Mouse (Mus musculus): ENCODE results near the gene Kmt5b. TPM values are rescaled to one million over a fixed set of nuclear protein-coding genes. Genes with fewer than 3 reads are reported as not detected.
A peak's percentile ranks its signal among the peaks of the same experiment; 100 is the strongest.

Gene Kmt5b
- total RNA-seq, 2 experiments from 2014 or later, result 50.1 to 51.6 TPM

- DNase-seq (ENCODE audit: low spot score in 2 of 2), result peak; percentile 83 to 89
Measured at GRCm38 (mm10) chr19:3767781-3768696, 818 bp downstream of the Kmt5b start.

- DNase-seq (ENCODE audit: low spot score in 2 of 2), result peak; percentile 84 to 88
Measured at GRCm38 (mm10) chr19:3768697-3769383, 1.6 kb downstream of the Kmt5b start.

- DNase-seq (ENCODE audit: low spot score in 2 of 2), result no peak
Measured at GRCm38 (mm10) chr19:3769533-3769932, 2.3 kb downstream of the Kmt5b start.

GRCm38 (mm10) chr19:3774159-3774558 is 6.9 kb downstream of the Kmt5b start:
- no peak for DNase-seq (ENCODE audit: low spot score in 2 of 2)

- DNase-seq (ENCODE audit: low spot score in 2 of 2), result no peak
Measured at GRCm38 (mm10) chr19:3778713-3779112, 11.5 kb downstream of the Kmt5b start.

GRCm38 (mm10) chr19:3790077-3790476 is 22.9 kb downstream of the Kmt5b start:
- no peak for DNase-seq (ENCODE audit: low spot score in 2 of 2)

- no peak for DNase-seq (ENCODE audit: low spot score in 2 of 2)
Measured at GRCm38 (mm10) chr19:3805526-3805925, 38.3 kb downstream of the Kmt5b start.

GRCm38 (mm10) chr19:3810536-3811233 is 43.5 kb downstream of the Kmt5b start:
- DNase-seq (ENCODE audit: low spot score in 2 of 2), result no peak

- DNase-seq (ENCODE audit: low spot score in 2 of 2), result no peak
Measured at GRCm38 (mm10) chr19:3814461-3814860, 47.2 kb downstream of the Kmt5b start.

GRCm38 (mm10) chr19:3815824-3816223 is 48.6 kb downstream of the Kmt5b start:
- DNase-seq (ENCODE audit: low spot score in 2 of 2), result no peak

GRCm38 (mm10) chr19:3819080-3819479 is 51.9 kb downstream of the Kmt5b start:
- DNase-seq (ENCODE audit: low spot score in 2 of 2), result no peak

- no peak for DNase-seq (ENCODE audit: low spot score in 2 of 2)
Measured at GRCm38 (mm10) chr19:3819899-3820444, 52.8 kb downstream of the Kmt5b start.

- DNase-seq (ENCODE audit: low spot score in 2 of 2), result no peak
Measured at GRCm38 (mm10) chr19:3825044-3825443, 57.8 kb downstream of the Kmt5b start.

- DNase-seq (ENCODE audit: low spot score in 2 of 2), result no peak
Measured at GRCm38 (mm10) chr19:3829863-3830262, 62.6 kb downstream of the Kmt5b start.

- DNase-seq (ENCODE audit: low spot score in 2 of 2), result no peak
Measured at GRCm38 (mm10) chr19:3831716-3832115, 64.5 kb downstream of the Kmt5b start.

- no peak for DNase-seq (ENCODE audit: low spot score in 2 of 2)
Measured at GRCm38 (mm10) chr19:3832851-3833353, 65.7 kb downstream of the Kmt5b start.

GRCm38 (mm10) chr19:3834301-3834700 is 67.1 kb downstream of the Kmt5b start:
- no peak for DNase-seq (ENCODE audit: low spot score in 2 of 2)

- no peak for DNase-seq (ENCODE audit: low spot score in 2 of 2)
Measured at GRCm38 (mm10) chr19:3836791-3837190, 69.6 kb downstream of the Kmt5b start.

- no peak for DNase-seq (ENCODE audit: low spot score in 2 of 2)
Measured at GRCm38 (mm10) chr19:3838931-3839330, 71.7 kb downstream of the Kmt5b start.

GRCm38 (mm10) chr19:3839686-3840085 is 72.5 kb downstream of the Kmt5b start:
- DNase-seq (ENCODE audit: low spot score in 2 of 2), result no peak

- peak in 1 of 2 experiments; percentile 32 for DNase-seq (ENCODE audit: low spot score in 2 of 2)
Measured at GRCm38 (mm10) chr19:3840214-3840651, 73.0 kb downstream of the Kmt5b start.

Measured in layer of hippocampus, adult 18-20 months (tissue).